Mouse (Mus musculus) liver, embryonic 14.5 days (tissue): ENCODE data around the gene Prr14. TPM values are rescaled to one million over a fixed set of nuclear protein-coding genes. Genes with fewer than 3 reads are reported as not detected.
"Not testable (repeated sequence)": the region's sequence is repeated elsewhere in the genome, so short reads cannot be mapped to it uniquely, and the experiment has no call there.

Experiments
- ATAC-seq: fragments of 200-750 bp; cut with Nextera tagmentation; 2 replicates; pipeline ENCODE4 v1.8.0; 2017; ENCODE audit warnings: moderate number of reproducible peaks, mild to moderate bottlenecking, moderate library complexity; ENCODE audit not compliant: insufficient read depth
- DNase-seq, 3 experiments: peaks; one replicate each; pipeline ENCODE4 v3.0.0-alpha.2; 2012 to 2013; ENCODE audit warnings: low read depth in 3 of 3, low spot score in 3 of 3
- H3K27ac ChIP-seq: fragments of 300-500 bp; sonication (generic); 2 replicates; pipeline ENCODE4 v1.5.1; 2014; ENCODE audit warnings: moderate library complexity, mild to moderate bottlenecking, control low read depth, inconsistent platforms
- H3K27me3 ChIP-seq: fragments of 300-500 bp; sonication (generic); 2 replicates; pipeline ENCODE4 v1.6.1; 2014; ENCODE audit warnings: mild to moderate bottlenecking, low read length, moderate library complexity; ENCODE audit not compliant: control insufficient read depth, insufficient read depth
- H3K36me3 ChIP-seq: fragments of 300-500 bp; sonication (generic); replicated peaks from 2 replicates; pipeline ENCODE4 v1.6.1; 2014; ENCODE audit warnings: low read depth; ENCODE audit not compliant: control insufficient read depth, insufficient read depth
- H3K4me1 ChIP-seq, 2 experiments: fragments of 200-500 bp in 1 of 2; fragments of 300-500 bp in 1 of 2; sonication (generic) in 1 of 2; replicated peaks; 2 replicates each; pipeline ENCODE4 v1.6.1; 2012 to 2014; ENCODE audit warnings: antibody characterized with exemption in 1 of 2, inconsistent platforms in 1 of 2, low read length in 1 of 2; ENCODE audit not compliant: control insufficient read depth in 2 of 2, insufficient read depth in 2 of 2
- H3K4me2 ChIP-seq: fragments of 300-500 bp; sonication (generic); 2 replicates; pipeline ENCODE4 v1.6.1; 2014; ENCODE audit warnings: low read depth, mild to moderate bottlenecking, control low read depth, moderate library complexity
- H3K4me3 ChIP-seq, 2 experiments: fragments of 200-500 bp in 1 of 2; fragments of 300-500 bp in 1 of 2; sonication (generic) in 1 of 2; 2 replicates each; pipeline ENCODE4 v1.5.1; 2012 to 2014; ENCODE audit warnings: low read depth in 2 of 2, low read length in 2 of 2, mild to moderate bottlenecking in 2 of 2, control low read depth in 1 of 2, inconsistent platforms in 1 of 2, moderate library complexity in 1 of 2; ENCODE audit not compliant: insufficient read depth in 1 of 2
- H3K9ac ChIP-seq: fragments of 300-500 bp; sonication (generic); replicated peaks from 2 replicates; pipeline ENCODE4 v1.6.1; 2014; ENCODE audit warnings: mild to moderate bottlenecking, control low read depth, moderate library complexity
- H3K9me3 ChIP-seq: fragments of 300-500 bp; sonication (generic); 2 replicates; pipeline ENCODE4 v1.6.1; 2016; ENCODE audit warnings: low read length, mixed read lengths; ENCODE audit not compliant: control insufficient read depth
- CTCF ChIP-seq: IDR thresholded peaks from 2 replicates; pipeline ENCODE4 v1.5.1; 2016; ENCODE audit warnings: antibody characterized with exemption, low read depth, control low read depth
- EP300 ChIP-seq: IDR thresholded peaks from 2 replicates; pipeline ENCODE4 v1.6.1; 2016; ENCODE audit warnings: antibody characterized with exemption, low read depth
- WGBS: fragments of 180-500 bp; shearing (Covaris S2); extraction: QIAGEN DNeasy Blood & Tissue Kit; methylation state at CpG from one replicate; pipeline ENCODE4 v1.1.7; 2014; ENCODE audit not compliant: insufficient replicate concordance; 5-methylcytosine and 5-hydroxymethylcytosine counted together
- polyA plus RNA-seq, 2 experiments: library from polyadenylated mRNA; depleted of rRNA in 1 of 2; stranded (reverse) in 1 of 2; unstranded in 1 of 2; fragments of >200 nt; fragmentation: Nextera tagmentation in 1 of 2; extraction: Ambion mirVana in 1 of 2; gene quantifications; 2 replicates each; pipeline versions ENCODE4 v1.2.1 to v1.2.3; 2012 to 2014

Prr14 gene
- polyA plus RNA-seq, 2 experiments = 20.3 to 21.2 TPM

DNA sequence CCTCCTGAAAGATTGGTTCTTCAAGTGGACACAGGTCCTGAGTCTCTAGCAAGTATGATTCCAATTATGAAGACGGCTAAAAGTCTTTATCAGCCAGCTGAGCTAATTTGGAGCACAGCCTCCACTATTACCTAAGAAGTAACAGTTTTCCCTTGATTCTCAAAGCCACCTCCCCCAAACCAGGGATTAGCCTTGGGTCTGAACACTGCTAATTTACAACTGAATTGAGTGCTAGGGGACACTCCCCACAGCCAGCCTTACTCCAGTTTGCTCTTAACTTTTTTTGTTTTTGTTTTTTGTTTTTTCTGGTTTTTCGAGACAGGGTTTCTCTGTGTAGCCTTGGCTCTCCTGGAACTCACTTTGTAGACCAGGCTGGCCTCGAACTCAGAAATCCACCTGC, 5.8 kb downstream of the Prr14 start:
- H3K36me3 ChIP-seq = peaks cover 5% of the 10 kb centered on the region; the same call in 1 of the 2 replicates
- ATAC-seq (no peak), DNase-seq (no peak)
- H3K4me2 ChIP-seq = no peak overlapping the region
- H3K9ac ChIP-seq = no peak overlapping the region
- H3K4me3 ChIP-seq = no peak overlapping the region
- TF ChIP-seq CTCF (no peak), EP300 (no peak)
- H3K9me3 ChIP-seq = no peaks in the 10 kb centered on the region; the same call in 1 of the 2 replicates
- H3K4me1 ChIP-seq = peaks cover 9 to 15% of the 10 kb centered on the region in 2 experiments
- H3K27ac ChIP-seq = no peak overlapping the region
- no peaks in the 10 kb centered on the region for H3K27me3 ChIP-seq
- 71% methylated on average over 3 of the region's 3 CpGs for WGBS

DNA sequence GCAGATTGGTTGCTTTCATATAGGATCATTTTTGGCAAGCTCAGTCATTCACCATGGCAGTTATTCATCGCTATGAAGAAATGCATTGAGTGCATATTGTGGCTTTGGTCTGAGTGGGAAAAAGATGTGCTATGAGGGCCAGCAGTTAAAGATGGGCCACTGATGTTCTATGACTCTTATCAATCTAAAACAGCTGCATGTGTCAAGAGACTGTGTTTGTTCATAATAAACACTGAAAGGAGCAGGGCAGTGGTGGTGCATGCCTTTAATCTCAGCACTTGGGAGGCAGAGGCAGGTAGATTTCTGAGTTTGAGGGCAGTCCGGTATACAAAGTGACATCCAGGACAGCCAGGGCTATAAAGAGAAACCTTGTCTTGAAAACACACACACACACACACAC, 6.3 kb downstream of the Prr14 start:
- not testable (repeated sequence) for H3K36me3 ChIP-seq, H3K9ac ChIP-seq, H3K27ac ChIP-seq, H3K4me2 ChIP-seq, DNase-seq, H3K27me3 ChIP-seq, H3K4me3 ChIP-seq, H3K9me3 ChIP-seq
- 80% methylated on average over 2 of the region's 2 CpGs for WGBS
- TF ChIP-seq EP300 = 0 out of 2 replicates have a peak, but pooled peaks have one; percentile 22
- ATAC-seq = 0 out of 2 replicates have a peak, but pooled peaks have one; percentile 38
- H3K4me1 ChIP-seq = peaks cover 9 to 17% of the 10 kb centered on the region in 2 experiments

DNA sequence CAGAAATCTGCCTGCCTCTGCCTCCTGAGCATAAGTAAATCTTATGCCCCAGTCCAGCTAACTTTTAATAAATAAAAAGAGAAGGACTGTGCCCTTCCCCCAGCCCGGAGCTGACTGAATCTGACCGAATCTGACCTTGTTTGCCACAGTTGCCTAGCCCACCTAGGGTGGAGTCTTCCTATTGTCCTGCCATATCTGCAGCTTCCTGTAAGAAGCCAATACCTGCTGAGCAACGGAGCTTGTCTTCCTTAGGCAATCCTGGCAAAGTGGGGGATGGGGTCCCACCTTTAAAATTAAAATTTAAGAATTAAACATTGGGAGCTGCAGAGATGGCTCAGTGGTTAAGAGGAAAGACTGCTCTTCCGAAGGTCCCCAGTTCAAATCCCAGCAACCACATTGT, 7.2 kb downstream of the Prr14 start:
- WGBS = 87% methylated on average over 4 of the region's 4 CpGs
- Histone ChIP-seq H3K4me2 (no peak overlapping the region), H3K4me3 (no peak overlapping the region), H3K27ac (no peak overlapping the region), H3K36me3 (peaks cover 5% of the 10 kb centered on the region; the same call in 1 of the 2 replicates), H3K4me1 (peaks cover 9 to 17% of the 10 kb centered on the region in 2 experiments), H3K27me3 (no peaks in the 10 kb centered on the region), H3K9ac (no peak overlapping the region), H3K9me3 (no peaks in the 10 kb centered on the region; the same call in 1 of the 2 replicates)
- DNase-seq (no peak), ATAC-seq (no peak)
- no peak for TF ChIP-seq EP300
- TF ChIP-seq CTCF = no peak

GRCm38 (mm10) chr7:127470011-127470715, 10.8 kb downstream of the Prr14 start:
- WGBS = 11% methylated on average over 10 of the region's 10 CpGs

More at GRCm38 (mm10) chr7:127470011-127470715, 10.8 kb downstream of the Prr14 start:
- peak overlapping the region; percentile 94 for H3K27ac ChIP-seq
- no peaks in the 10 kb centered on the region for H3K27me3 ChIP-seq
- peak overlapping the region; percentile 93 to 99 for H3K4me3 ChIP-seq
- peak overlapping the region; percentile 95 for H3K9ac ChIP-seq
- no peak for TF ChIP-seq EP300
- H3K9me3 ChIP-seq = no peaks in the 10 kb centered on the region; the same call in 1 of the 2 replicates
- no peak for DNase-seq
- peak overlapping the region; percentile 89 for H3K4me2 ChIP-seq
- ATAC-seq = peak; percentile 36; the same call in 1 of the 2 replicates
- H3K4me1 ChIP-seq = peaks cover 16 to 23% of the 10 kb centered on the region in 2 experiments
- peaks cover 24% of the 10 kb centered on the region for H3K36me3 ChIP-seq
